Mouse (Mus musculus): ENCODE measurements around the gene Slc25a10.

DNA sequence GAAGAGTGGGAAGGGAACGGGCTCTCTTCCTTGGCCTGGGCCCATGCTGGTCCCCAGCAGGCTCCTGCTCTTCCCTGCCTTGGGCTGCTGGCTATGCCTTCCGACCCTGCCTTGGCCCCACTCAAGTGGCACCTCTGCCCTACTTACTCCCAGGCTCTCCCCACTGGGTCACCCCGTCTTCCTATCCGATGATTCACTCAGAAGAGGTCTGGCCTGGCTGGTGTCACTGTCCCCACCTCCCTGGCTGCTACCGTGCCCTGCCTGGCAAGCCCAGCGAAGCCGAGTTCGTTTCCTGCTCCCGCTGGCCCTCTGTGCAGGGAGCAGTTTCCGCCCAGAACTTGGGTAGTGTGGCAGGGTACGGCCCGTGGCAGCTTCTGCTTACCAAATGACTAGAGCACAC lies 6.6 kb downstream of the Slc25a10 start:
- TF ChIP-seq CTCF (IDR thresholded peaks at IDR 0.05; ENCODE audit: borderline replicate concordance, insufficient read depth, low read length) (no peak), POLR2A (IDR thresholded peaks at IDR 0.05; ENCODE audit: low read depth, low read length) (no peak)
